Mouse (Mus musculus): ENCODE data around the gene Llgl2.

- TF ChIP-seq CTCF (IDR thresholded peaks at IDR 0.05) (no peak), POLR2A (IDR thresholded peaks at IDR 0.05; ENCODE audit: insufficient read depth, low read depth, low read length) (no peak)
These were observed 20.0 kb downstream of the Llgl2 start for GRCm38 (mm10) chr11:115843891-115844239.
